Mouse (Mus musculus) intestine, embryonic 14.5 days (tissue): ENCODE data around the gene Pdcd6. TPM values are rescaled to one million over a fixed set of nuclear protein-coding genes. Genes with fewer than 3 reads are reported as not detected.
A peak's percentile ranks its signal among the peaks of the same experiment; 100 is the strongest.

ENCODE experiments used
- ATAC-seq: fragments of 200-750 bp; cut with Nextera tagmentation; replicated peaks from 2 replicates; pipeline ENCODE4 v1.8.0; 2017; ENCODE audit warnings: low read depth, moderate number of reproducible peaks, moderate TSS enrichment, moderate library complexity; ENCODE audit not compliant: low FRiP score, low TSS enrichment
- DNase-seq: peaks from one replicate; pipeline ENCODE4 v3.0.0-alpha.2; 2018; ENCODE audit warnings: low spot score
- H3K27ac ChIP-seq: fragments of 300-500 bp; sonication (generic); 2 replicates; pipeline ENCODE4 v1.5.1; 2014; ENCODE audit warnings: low read depth, mild to moderate bottlenecking, control low read depth
- H3K27me3 ChIP-seq: fragments of 300-500 bp; sonication (generic); replicated peaks from 2 replicates; pipeline ENCODE4 v1.6.1; 2014; ENCODE audit warnings: low read length, control low read depth; ENCODE audit not compliant: control insufficient read depth, insufficient read depth
- H3K36me3 ChIP-seq: fragments of 300-500 bp; sonication (generic); 2 replicates; pipeline ENCODE4 v1.6.1; 2014; ENCODE audit warnings: low read length, control low read depth; ENCODE audit not compliant: control insufficient read depth, insufficient read depth
- H3K4me1 ChIP-seq: fragments of 300-500 bp; sonication (generic); replicated peaks from 2 replicates; pipeline ENCODE4 v1.6.1; 2014; ENCODE audit warnings: low read length, control low read depth, mixed read lengths; ENCODE audit not compliant: control insufficient read depth, insufficient read depth
- H3K4me2 ChIP-seq: fragments of 300-500 bp; sonication (generic); 2 replicates; pipeline ENCODE4 v1.6.1; 2014; ENCODE audit warnings: low read length
- H3K4me3 ChIP-seq: fragments of 300-500 bp; sonication (generic); 2 replicates; pipeline ENCODE4 v1.5.1; 2014; ENCODE audit warnings: low read depth, low read length, control low read depth, mixed read lengths
- H3K9ac ChIP-seq: fragments of 300-500 bp; sonication (generic); 2 replicates; pipeline ENCODE4 v1.6.1; 2014; ENCODE audit warnings: mild to moderate bottlenecking, low read length
- H3K9me3 ChIP-seq: fragments of 300-500 bp; sonication (generic); 2 replicates; pipeline ENCODE4 v1.6.1; 2016; ENCODE audit warnings: low read length, control low read depth; ENCODE audit not compliant: control insufficient read depth
- WGBS: fragments of 180-500 bp; shearing (Covaris S2); extraction: QIAGEN DNeasy Blood & Tissue Kit; methylation state at CpG from one replicate; pipeline ENCODE4 v1.1.7; 2014; 5-methylcytosine and 5-hydroxymethylcytosine counted together
- polyA plus RNA-seq: library from polyadenylated mRNA; unstranded; fragments of >200 nt; fragmentation: Nextera tagmentation; extraction: Ambion mirVana; gene quantifications from 2 replicates; pipeline ENCODE4 v1.2.1, GENCODE M21; 2014

The Pdcd6 gene
- polyA plus RNA-seq, 1 experiment from 2014 or later, result 173 TPM

- ATAC-seq, result no peak
- no peak overlapping the region for H3K4me3 ChIP-seq
- H3K4me2 ChIP-seq, result no peak overlapping the region
- H3K9ac ChIP-seq, result no peak overlapping the region
- H3K9me3 ChIP-seq, result no peaks in the 10 kb centered on the region
- peaks cover 78% of the 10 kb centered on the region for H3K36me3 ChIP-seq
- no peak for DNase-seq
- H3K27me3 ChIP-seq, result no peaks in the 10 kb centered on the region
- H3K4me1 ChIP-seq, result no peaks in the 10 kb centered on the region
- no peak overlapping the region for H3K27ac ChIP-seq
Observed at GRCm38 (mm10) chr13:74329321-74329720, 11.9 kb upstream of the Pdcd6 start.

GRCm38 (mm10) chr13:74316789-74317169 lies 601 bp downstream of the Pdcd6 start:
- DNase-seq (no peak), ATAC-seq (no peak)
- peak overlapping the region; percentile 74 for H3K4me3 ChIP-seq
- H3K9me3 ChIP-seq, result no peaks in the 10 kb centered on the region
- peak overlapping the region; percentile 71 for H3K9ac ChIP-seq
- no peaks in the 10 kb centered on the region for H3K27me3 ChIP-seq
- 2% methylated on average over 15 of the region's 15 CpGs for WGBS
- peaks cover 6% of the 10 kb centered on the region for H3K4me1 ChIP-seq
- H3K27ac ChIP-seq, result peak overlapping the region; percentile 40; the same call in 1 of the 2 replicates
- H3K36me3 ChIP-seq, result peaks cover 22% of the 10 kb centered on the region
- peak overlapping the region; percentile 71 for H3K4me2 ChIP-seq

- H3K4me2 ChIP-seq, result peak overlapping the region; percentile 71
- peaks cover 6% of the 10 kb centered on the region for H3K4me1 ChIP-seq
- H3K36me3 ChIP-seq, result peaks cover 20% of the 10 kb centered on the region
- no peaks in the 10 kb centered on the region for H3K9me3 ChIP-seq
- H3K27me3 ChIP-seq, result no peaks in the 10 kb centered on the region
- 26% methylated on average over 4 of the region's 4 CpGs for WGBS
- H3K9ac ChIP-seq, result peak overlapping the region; percentile 71
- peak overlapping the region; percentile 40; the same call in 1 of the 2 replicates for H3K27ac ChIP-seq
- peak overlapping the region; percentile 74 for H3K4me3 ChIP-seq
- DNase-seq (no peak), ATAC-seq (no peak)
Observed at GRCm38 (mm10) chr13:74316386-74316785, 994 bp downstream of the Pdcd6 start.

GRCm38 (mm10) chr13:74314616-74315015 lies 2.8 kb downstream of the Pdcd6 start:
- Histone ChIP-seq H3K4me2 (no peak overlapping the region), H3K36me3 (peaks cover 23% of the 10 kb centered on the region), H3K4me1 (peaks cover 6% of the 10 kb centered on the region), H3K9ac (no peak overlapping the region), H3K27me3 (no peaks in the 10 kb centered on the region), H3K4me3 (no peak overlapping the region), H3K27ac (no peak overlapping the region), H3K9me3 (no peaks in the 10 kb centered on the region)
- WGBS, result 97% methylated on average over 3 of the region's 3 CpGs
- DNase-seq, result no peak
- ATAC-seq, result no peak

GRCm38 (mm10) chr13:74305780-74306179 lies 11.6 kb downstream of the Pdcd6 start:
- H3K4me1 ChIP-seq, result no peaks in the 10 kb centered on the region
- DNase-seq (no peak), ATAC-seq (no peak)
- no peak overlapping the region for H3K4me2 ChIP-seq
- H3K36me3 ChIP-seq, result peaks cover 84% of the 10 kb centered on the region
- no peak overlapping the region for H3K27ac ChIP-seq
- 96% methylated on average over 1 of the region's 1 CpGs for WGBS
- no peak overlapping the region for H3K4me3 ChIP-seq
- H3K9me3 ChIP-seq, result no peaks in the 10 kb centered on the region
- H3K27me3 ChIP-seq, result no peaks in the 10 kb centered on the region
- H3K9ac ChIP-seq, result no peak overlapping the region

- no peak for DNase-seq
- 95% methylated on average over 6 of the region's 6 CpGs for WGBS
- H3K27me3 ChIP-seq, result no peaks in the 10 kb centered on the region
- H3K4me3 ChIP-seq, result no peak overlapping the region
- H3K9ac ChIP-seq, result no peak overlapping the region
- no peak for ATAC-seq
- no peak overlapping the region for H3K27ac ChIP-seq
- H3K4me1 ChIP-seq, result no peaks in the 10 kb centered on the region
- H3K36me3 ChIP-seq, result peaks cover 80% of the 10 kb centered on the region
- no peak overlapping the region for H3K4me2 ChIP-seq
- no peaks in the 10 kb centered on the region for H3K9me3 ChIP-seq
Observed at GRCm38 (mm10) chr13:74305380-74305779, 12.0 kb downstream of the Pdcd6 start.

GRCm38 (mm10) chr13:74302050-74303037 lies 15.0 kb downstream of the Pdcd6 start:
- Histone ChIP-seq H3K27me3 (no peaks in the 10 kb centered on the region), H3K4me2 (no peak overlapping the region), H3K9ac (no peak overlapping the region), H3K4me1 (no peaks in the 10 kb centered on the region), H3K9me3 (no peaks in the 10 kb centered on the region), H3K36me3 (peaks cover 52% of the 10 kb centered on the region), H3K4me3 (no peak overlapping the region), H3K27ac (no peak overlapping the region)
- ATAC-seq (0 out of 2 replicates have a peak, but pooled peaks have one; percentile 23), DNase-seq (no peak)
- 83% methylated on average over 10 of the region's 10 CpGs for WGBS

- no peak overlapping the region for H3K4me3 ChIP-seq
- no peaks in the 10 kb centered on the region for H3K9me3 ChIP-seq
- no peaks in the 10 kb centered on the region for H3K27me3 ChIP-seq
- no peak overlapping the region for H3K27ac ChIP-seq
- ATAC-seq (peak; percentile 63), DNase-seq (peak; percentile 55)
- H3K9ac ChIP-seq, result no peak overlapping the region
- H3K4me2 ChIP-seq, result no peak overlapping the region
- peaks cover 45% of the 10 kb centered on the region for H3K36me3 ChIP-seq
- no peaks in the 10 kb centered on the region for H3K4me1 ChIP-seq
- 65% methylated on average over 6 of the region's 6 CpGs for WGBS
Observed at GRCm38 (mm10) chr13:74301607-74301984, 15.8 kb downstream of the Pdcd6 start.
